Mouse (Mus musculus) MN1 (cell line): ENCODE measurements around the gene Zfp488.

Experiments
- DNase-seq: peaks from one replicate; pipeline ENCODE4 v3.0.0-alpha.2; 2016; ENCODE audit warnings: low spot score

The Zfp488 gene

DNA sequence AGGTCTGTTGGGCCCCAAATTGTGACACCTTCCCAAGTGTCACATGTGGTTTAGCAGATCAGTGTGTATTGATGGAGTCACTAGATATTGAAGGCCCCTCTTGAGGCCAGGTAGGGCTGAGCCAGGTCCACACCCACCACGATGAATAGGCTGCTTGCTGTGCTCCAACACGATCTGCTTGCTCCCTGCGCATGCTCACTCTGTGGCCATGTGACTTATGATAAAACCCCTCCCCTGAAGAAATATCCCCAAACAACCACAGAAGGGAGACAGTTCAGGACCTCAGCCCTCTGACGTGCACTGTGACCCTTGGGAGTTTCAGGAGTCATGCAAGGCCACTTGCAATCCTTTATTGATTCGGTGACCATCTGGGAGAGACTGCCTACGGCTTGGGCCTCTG, 32.4 kb downstream of the Zfp488 start:
- DNase-seq, result no peak

DNA sequence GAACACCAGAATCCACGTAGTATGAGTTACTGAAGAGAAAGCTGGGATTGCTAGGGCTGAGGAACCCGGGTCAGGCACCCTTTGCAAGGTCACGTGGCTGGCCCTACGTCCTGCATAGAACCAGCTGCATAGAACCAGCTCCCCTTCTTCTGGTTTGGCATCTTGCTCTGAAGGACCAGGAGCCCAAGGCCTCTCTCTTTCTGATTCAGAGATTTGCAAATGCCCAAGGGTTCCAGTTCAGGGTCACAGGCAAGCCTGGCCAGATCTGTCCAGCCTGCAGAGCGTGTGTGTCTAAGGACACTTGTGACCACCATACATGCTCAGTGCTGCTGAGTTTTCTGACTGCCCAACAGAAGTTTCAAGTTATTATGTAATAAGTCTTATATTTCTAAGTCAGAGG, 36.3 kb downstream of the Zfp488 start:
- DNase-seq, result no peak

DNA sequence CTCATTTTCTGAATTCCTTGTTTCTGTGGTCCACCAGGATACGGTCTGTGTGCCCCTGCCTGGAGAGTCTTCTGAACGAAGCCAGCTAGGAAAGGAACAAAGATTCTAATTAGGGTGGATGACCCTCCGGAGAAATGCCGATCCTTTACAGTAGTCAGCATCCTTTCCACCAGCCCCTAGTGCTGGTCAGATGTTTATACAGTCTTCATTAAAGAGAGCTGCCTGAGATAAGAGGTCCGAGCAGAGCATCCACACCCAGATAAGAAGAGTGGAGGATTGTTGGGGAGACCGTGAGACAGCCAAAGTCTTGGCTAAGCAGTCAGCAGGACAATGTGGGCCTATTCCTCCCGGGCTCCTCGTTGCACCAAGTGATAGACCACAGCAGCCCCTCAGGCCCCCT, 37.8 kb downstream of the Zfp488 start, which contains the start of gene Gdf2:
TSS of gene Gdf2 (plus strand) at position 301 of the 400 bp plus-strand sequence.
- DNase-seq, result no peak

DNA sequence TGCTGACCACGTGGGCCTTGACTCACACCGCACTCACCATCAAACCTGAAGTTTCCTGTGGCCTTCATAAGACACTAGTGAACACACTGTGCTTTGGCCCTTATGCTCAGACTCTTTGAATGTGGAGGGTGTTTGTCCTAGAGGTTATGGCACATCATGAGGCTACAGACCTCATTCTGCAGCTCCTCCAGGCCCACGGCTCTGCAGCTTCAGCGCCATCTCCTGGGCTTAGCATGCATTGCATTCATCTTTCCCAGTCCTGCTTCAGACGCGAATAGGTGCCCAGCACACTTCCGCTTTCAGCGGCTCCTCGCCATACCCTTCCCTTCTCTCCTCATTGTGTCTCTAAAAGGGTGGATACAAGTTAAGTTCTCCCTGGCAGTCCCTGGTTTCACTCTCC, 39.4 kb downstream of the Zfp488 start:
- no peak for DNase-seq

DNA sequence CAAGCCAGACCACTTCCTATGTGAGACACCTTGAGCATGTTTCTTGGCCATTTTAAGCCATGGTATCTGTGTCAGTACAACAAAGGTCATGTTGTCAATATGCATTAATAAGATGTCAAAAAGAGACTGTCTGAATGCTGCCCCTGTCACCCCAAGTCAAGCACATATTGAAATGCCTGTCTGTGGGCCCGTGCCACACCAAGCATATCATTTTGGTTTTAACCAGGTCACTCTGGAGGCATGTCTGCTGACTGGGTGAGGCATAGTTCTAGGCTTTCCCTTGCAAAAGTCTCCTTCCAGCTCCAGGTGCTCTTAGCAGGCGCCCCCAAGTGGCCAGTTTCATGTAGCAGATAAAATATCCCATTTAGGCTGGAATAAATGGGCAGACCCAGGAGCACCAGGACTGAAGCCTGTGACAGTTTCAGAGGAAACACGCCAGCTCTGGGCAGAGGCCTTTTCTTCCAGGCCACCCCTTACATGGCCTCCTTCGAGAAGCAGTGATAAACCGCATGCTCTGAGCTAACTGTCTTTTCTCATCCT, 44.7 kb downstream of the Zfp488 start:
- DNase-seq, result no peak

DNA sequence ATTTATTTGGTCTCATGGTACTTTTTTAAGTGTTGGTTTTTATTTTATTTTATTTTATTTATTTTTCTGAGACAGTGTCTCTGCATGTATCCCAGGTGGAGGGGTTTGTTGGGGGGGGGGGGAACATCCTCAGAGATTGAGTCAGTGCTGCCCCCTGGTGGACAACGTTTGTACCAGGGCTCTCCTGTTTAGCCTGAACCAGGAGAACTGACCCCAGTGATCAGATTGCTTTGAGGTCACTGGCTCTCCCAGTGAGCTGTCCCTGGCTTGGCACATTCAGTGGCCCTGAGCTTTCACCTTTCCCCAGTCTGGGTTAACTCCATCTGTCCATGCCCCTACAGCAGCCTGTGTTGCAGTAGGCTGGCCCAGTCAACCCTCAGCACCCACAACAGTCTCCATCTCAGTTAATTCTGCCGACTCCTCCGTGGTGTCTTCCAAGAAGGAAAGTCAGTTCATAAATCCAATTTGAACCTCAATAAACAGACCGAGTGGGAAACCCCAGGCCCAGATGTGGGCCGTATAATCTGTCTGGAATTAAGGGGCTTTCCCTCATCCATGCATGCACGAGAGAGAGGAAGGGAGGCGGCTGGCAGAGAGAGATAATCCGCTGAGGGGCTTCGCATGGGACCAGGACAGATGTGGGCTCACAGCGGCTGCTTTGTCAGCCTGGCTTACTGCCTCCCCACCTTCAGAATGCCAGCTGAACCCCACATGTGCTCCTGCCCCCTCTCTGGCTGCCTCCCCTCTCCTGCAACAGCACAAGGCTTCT, 45.4 kb downstream of the Zfp488 start:
- DNase-seq, result no peak

DNA sequence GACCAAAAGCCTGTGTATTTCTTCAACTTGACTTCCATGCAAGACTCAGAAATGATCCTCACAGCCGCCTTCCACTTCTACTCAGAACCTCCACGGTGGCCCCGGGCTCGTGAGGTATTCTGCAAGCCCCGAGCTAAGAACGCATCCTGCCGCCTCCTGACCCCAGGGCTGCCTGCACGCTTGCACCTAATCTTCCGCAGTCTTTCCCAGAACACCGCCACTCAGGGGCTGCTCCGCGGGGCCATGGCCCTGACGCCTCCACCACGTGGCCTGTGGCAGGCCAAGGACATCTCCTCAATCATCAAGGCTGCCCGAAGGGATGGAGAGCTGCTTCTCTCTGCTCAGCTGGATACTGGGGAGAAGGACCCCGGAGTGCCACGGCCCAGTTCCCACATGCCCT, 46.7 kb downstream of the Zfp488 start:
- no peak for DNase-seq

DNA sequence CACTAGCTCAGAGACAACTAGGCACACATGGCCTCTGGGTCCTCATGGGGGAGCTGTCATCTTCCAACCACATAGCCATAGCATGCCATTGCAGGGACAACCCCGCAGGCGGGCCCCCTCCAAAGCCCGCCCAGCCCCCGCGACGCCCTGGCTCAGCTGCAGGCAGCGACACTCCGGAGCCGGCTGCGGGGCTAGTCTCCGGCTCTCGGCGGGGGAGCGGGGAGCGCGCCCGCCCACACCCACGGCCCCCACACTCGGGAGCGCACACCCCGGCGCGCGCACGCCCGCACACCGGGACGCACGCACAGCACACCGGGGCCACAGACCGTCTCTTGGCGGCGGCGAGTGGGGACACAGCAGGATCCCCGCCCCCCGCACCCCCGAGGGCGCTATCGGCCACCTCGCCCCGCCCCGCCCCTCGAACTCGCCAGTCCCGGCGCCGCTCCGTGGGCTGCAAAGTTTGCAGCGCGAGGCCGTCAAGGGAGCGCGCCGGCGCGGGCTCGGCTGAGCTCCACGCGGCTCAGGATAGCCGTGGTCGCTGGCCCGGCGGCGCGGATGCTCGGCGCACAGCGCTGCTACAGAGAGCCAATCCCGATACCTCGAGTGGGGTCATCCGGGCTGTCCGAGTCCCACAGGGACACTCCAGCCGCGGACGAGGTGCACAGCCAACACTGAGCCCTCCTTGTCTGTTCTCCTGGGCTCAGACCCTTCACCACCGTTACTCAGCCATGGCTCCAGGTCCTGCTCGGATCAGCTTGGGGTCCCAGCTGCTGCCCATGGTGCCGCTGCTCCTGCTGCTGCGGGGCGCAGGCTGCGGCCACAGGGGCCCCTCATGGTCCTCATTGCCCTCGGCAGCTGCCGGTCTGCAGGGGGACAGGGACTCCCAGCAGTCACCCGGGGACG, 55.1 kb downstream of the Zfp488 start, which contains the start of gene Gdf10:
TSS of gene Gdf10 (plus strand) at position 420 of the 903 bp plus-strand sequence.
- DNase-seq, result no peak

DNA sequence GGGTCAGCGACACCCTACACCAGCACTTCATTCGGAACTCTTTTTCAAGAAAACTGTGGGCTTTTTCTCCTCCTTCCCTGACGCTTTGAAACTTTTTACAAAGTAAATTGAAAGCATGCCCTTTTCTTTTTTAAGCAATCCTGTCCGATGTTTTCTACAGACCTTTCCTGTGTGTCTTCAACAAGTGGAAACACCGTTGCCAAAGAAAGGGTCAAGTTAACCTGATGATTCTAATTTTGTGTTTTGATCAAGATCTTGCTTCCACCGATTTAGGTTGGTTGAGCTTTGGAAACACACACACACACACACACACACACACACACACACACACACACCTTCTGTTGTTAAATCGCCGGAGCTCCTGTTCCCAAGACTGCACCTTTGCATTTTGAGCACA, 55.8 kb downstream of the Zfp488 start:
- DNase-seq, result no peak

DNA sequence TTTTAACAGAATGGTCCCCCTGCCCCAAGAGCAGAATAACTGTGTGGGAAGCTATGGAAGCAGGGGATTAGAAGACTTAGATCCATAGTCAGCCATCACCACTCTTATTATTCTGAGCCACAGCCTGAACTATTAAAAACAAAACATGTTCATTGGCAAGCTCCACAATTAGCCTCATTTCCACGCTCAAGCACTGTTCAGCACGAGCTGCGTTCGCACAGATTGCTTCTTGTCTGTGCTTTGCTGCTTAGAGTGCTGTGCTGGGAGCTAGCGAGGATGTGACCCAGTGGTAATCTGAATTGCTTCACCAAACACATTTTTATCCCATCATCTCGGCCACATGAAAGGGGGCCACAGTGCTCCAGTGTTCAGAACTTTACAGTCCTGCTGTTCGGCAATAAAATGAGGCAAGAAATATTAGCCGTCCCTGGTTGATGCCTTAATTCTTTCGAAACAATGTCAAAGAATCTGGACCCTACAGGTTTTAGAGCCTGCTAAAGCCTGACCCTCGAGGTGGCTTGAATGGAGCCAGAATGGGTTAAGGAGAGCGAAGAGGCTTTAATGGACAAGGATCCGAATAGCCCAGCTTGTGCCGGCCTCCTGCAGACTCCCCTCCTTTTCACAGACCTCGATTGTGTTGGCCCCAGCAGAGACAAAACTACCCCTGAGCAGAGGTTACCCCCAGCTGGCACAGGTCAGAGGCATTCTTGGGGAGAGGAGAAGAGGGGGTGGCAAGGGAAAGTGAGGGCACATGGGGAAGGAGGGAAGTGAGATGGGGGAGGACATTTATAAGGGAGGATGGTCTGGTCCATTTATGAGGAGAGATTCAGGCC, 57.6 kb downstream of the Zfp488 start:
- no peak for DNase-seq
